Mouse (Mus musculus): ENCODE results near the gene Pate1. TPM values are rescaled to one million over a fixed set of nuclear protein-coding genes. Genes with fewer than 3 reads are reported as not detected.

Gene Pate1
- not detected for total RNA-seq (2021)

DNA sequence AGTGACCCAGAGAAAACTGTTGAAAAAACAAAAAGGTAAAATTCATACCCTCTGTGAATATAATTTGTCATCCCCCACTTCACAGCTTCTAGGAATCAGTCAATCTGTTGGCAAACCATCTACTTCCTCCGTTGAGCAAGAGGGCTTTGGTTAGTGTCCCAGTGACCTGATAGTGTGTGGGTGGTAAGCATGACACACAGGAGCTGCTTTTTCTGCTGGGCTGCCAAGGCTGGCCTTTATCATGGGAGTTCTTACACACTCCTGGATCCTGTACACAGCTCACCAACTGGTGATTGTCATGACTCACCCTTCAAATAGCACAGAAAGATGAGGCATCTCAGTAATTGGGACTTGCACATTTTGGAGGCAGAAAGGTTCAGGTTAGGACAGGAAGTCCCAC lies at the start of gene Pate1:
Gene Pate1, minus strand, starts transcription at position 378 of the 400 bp plus-strand sequence.
- DNase-seq: no peak

DNA sequence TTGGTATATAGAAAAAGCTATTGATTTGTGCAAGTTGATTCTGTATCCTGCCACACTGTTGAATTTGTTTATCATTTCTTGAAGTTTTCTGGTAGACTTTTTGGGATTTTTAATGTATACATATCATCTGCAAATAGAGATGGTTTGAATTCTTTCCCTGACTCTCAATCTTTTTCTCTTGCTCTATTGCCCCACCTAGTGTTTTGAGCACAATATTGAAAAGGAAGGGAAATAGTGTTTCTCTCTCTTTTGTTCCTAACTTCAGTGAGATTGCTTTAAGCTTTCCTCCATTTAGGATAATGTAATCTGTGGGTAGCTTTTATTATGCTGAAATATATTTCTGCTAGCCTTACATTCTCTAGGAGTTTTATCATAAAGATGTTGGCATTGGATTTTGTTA lies 20.1 kb upstream of the Pate1 start:
- no peak for DNase-seq

DNA sequence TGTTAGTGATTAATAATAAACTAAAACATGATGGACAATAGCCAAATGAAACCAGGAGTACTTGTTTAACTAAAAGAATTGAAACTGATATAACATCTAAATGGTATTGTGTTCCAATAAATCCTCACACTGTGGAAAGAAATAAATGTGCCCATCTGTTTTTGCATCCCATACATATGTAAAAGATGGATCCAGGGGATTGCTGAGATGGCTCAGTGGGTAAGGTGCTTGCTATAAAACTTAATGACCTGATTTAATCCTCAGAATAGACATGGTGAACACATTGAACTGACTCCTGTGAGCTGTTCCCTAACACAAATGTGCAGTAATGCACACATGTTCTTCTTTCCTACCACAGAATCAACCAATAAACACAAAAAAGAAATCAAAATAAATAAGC lies 4.7 kb upstream of the Pate1 start:
- DNase-seq: no peak

DNA sequence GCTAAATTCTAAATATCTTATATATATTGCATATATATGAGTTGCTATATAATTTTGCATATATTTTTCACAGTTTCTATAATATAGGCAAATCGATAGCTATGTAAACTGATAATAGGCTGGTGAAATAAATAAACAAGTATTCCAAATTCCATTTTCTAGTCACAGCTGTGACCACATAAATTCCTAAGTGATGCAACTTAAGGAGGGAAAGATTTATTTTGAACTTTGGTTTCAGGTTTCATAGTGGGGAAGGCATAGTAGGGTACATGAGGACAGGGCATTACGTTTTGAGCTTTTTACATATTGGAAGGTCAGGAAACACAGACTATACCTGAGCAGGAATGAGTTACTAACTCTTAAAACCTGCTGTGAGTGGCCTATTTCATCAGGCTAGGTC lies 13.6 kb downstream of the Pate1 start:
- no peak for DNase-seq

DNA sequence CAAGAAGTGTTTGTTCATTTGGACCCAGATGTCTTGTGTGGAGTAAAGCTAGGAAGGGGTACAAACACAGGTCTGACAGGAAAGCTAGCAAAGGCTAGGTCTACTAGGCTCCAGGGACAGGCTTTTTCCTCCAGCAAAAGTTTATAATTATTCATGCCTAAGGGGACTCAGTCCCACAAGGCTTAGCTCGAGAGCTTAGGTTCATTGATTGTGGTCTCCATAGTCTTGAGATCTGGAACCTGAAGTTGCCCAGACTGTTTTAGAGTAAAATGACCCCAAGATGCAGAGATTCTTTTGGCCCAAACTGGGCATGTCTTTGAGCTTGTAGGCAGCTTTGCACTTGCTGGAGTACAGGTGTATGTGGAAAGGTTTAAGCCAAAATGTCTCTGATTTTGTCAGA lies 39.1 kb downstream of the Pate1 start, which contains the start of gene Pate3:
Gene Pate3, minus strand, starts transcription at position 101 of the 400 bp plus-strand sequence.
- DNase-seq: no peak

Other genes with a start within 250 kb of the Pate1 start
- not detected for gene Gm1113, start 169.1 kb downstream of the Pate1 start, total RNA-seq (2021)
- under 1 TPM; 0.05 to 0.07 TPM for gene Ddx25, start 128.9 kb downstream of the Pate1 start, total RNA-seq (2021)
- gene Pus3, start 128.8 kb downstream of the Pate1 start, total RNA-seq (2021): 1 to 10 TPM; 8.9 to 9.3 TPM
- under 1 TPM; 0.14 to 0.32 TPM for gene Pate2, start 117.1 kb downstream of the Pate1 start, total RNA-seq (2021)
- gene Hyls1, start 117.0 kb downstream of the Pate1 start, total RNA-seq (2021): 1 to 10 TPM; 7.1 to 7.6 TPM
- gene Pate4, start 75.4 kb downstream of the Pate1 start, total RNA-seq (2021): not detected
- not detected for gene Pate3, start 39.2 kb downstream of the Pate1 start, total RNA-seq (2021)
- not detected for gene Gm17677, start 53.7 kb upstream of the Pate1 start, total RNA-seq (2021)
- not detected for gene Gm17727, start 90.7 kb upstream of the Pate1 start, total RNA-seq (2021)
- gene Gm27235, start 102.7 kb upstream of the Pate1 start, total RNA-seq (2021): not detected
- gene D730048I06Rik, start 102.7 kb upstream of the Pate1 start, total RNA-seq (2021): not detected
- not detected for gene 9230110F15Rik, start 156.8 kb upstream of the Pate1 start, total RNA-seq (2021)
- not detected for gene 9230113P08Rik, start 221.0 kb upstream of the Pate1 start, total RNA-seq (2021)

Measured in heart, postnatal 4 days (tissue).